Mouse (Mus musculus): Measurements from ENCODE around the gene L3mbtl3. TPM values are rescaled to one million over a fixed set of nuclear protein-coding genes. Genes with fewer than 3 reads are reported as not detected.

L3mbtl3 gene
- polyA plus RNA-seq, 1 experiment from 2014 or later = 12.2 TPM

DNA sequence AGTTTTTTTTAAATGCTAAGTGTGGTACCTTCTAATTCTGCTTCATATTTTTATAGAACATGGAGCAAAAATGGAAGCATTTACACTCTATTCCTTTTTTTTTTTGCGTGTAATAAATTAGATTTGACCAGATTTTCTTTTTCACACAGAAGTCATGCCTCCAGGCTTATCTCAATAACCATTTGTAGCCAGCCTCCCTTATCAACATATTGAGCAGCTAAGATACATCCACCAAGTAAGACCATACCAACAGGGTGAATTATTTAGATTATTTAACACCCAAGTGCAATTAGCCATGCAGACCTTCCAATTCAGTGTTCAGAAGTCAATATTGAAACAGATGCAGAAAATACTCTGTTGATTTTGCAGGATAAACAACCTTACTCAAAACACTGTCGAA, 10.8 kb downstream of the L3mbtl3 start:
- Histone ChIP-seq H3K4me1 (replicated peaks) (peaks cover 10% of the 10 kb centered on the region; the same call in 1 of the 2 replicates), H3K9me3 (replicated peaks) (no peaks in the 10 kb centered on the region), H3K36me3 (peaks cover 7% of the 10 kb centered on the region; the same call in 1 of the 2 replicates), H3K9ac (no peak overlapping the region), H3K4me2 (no peak overlapping the region), H3K27ac (ENCODE audit: poor library complexity, severe bottlenecking) (no peak overlapping the region), H3K4me3 (no peak overlapping the region), H3K27me3 (replicated peaks) (no peaks in the 10 kb centered on the region)
- 88% methylated on average over 2 of the region's 2 CpGs for WGBS
- ATAC-seq (ENCODE audit: insufficient number of reproducible peaks, low FRiP score) = no peak

DNA sequence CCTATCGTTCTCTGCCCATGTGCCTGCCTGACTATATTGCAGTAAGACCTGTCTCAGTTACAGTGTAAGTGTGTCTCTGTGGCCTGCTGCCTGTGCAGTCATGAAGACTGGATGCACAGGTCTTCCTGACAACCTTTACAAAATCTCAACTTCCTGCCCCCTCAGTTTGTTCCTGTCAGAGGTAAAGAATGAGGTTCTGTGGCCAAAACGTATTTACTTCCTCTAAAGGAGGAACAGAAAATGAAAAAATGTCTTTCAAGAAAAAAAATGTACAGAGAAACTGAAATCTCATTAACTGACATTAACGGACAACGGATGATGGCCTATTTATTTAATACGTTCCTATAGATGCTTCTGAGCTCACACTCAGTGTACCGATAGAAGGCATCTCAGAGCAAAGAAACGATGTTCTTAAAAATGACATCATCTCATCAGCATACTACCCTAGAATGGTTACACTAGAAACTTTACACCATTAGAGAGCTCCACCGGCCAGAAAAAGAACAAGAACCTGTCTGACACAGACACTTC, 11.4 kb downstream of the L3mbtl3 start:
- Histone ChIP-seq H3K4me3 (no peak overlapping the region), H3K9me3 (replicated peaks) (no peaks in the 10 kb centered on the region), H3K4me2 (no peak overlapping the region), H3K27ac (ENCODE audit: poor library complexity, severe bottlenecking) (no peak overlapping the region), H3K4me1 (replicated peaks) (peaks cover 10% of the 10 kb centered on the region; the same call in 1 of the 2 replicates), H3K9ac (no peak overlapping the region), H3K36me3 (peaks cover 7% of the 10 kb centered on the region; the same call in 1 of the 2 replicates), H3K27me3 (replicated peaks) (no peaks in the 10 kb centered on the region)
- WGBS = 72% methylated on average over 8 of the region's 8 CpGs
- ATAC-seq (ENCODE audit: insufficient number of reproducible peaks, low FRiP score) = no peak

GRCm38 (mm10) chr10:26363605-26364004, 12.2 kb downstream of the L3mbtl3 start:
- H3K4me2 ChIP-seq = no peak overlapping the region
- peaks cover 7% of the 10 kb centered on the region; the same call in 1 of the 2 replicates for H3K36me3 ChIP-seq
- H3K9me3 ChIP-seq (replicated peaks) = no peaks in the 10 kb centered on the region
- WGBS = 34% methylated on average over 3 of the region's 3 CpGs
- no peak overlapping the region for H3K9ac ChIP-seq
- no peak for ATAC-seq (ENCODE audit: insufficient number of reproducible peaks, low FRiP score)
- no peaks in the 10 kb centered on the region for H3K27me3 ChIP-seq (replicated peaks)
- no peak overlapping the region for H3K27ac ChIP-seq (ENCODE audit: poor library complexity, severe bottlenecking)
- no peak overlapping the region for H3K4me3 ChIP-seq
- H3K4me1 ChIP-seq (replicated peaks) = peaks cover 10% of the 10 kb centered on the region; the same call in 1 of the 2 replicates

GRCm38 (mm10) chr10:26358798-26359197, 17.0 kb downstream of the L3mbtl3 start:
- Histone ChIP-seq H3K4me1 (replicated peaks) (peaks cover 5% of the 10 kb centered on the region; the same call in 1 of the 2 replicates), H3K27ac (ENCODE audit: poor library complexity, severe bottlenecking) (no peak overlapping the region), H3K36me3 (peaks cover 10% of the 10 kb centered on the region), H3K4me3 (no peak overlapping the region), H3K9me3 (replicated peaks) (peaks cover 3% of the 10 kb centered on the region; the same call in 1 of the 2 replicates), H3K27me3 (replicated peaks) (no peaks in the 10 kb centered on the region), H3K9ac (no peak overlapping the region), H3K4me2 (no peak overlapping the region)
- WGBS = 62% methylated on average over 6 of the region's 6 CpGs
- no peak for ATAC-seq (ENCODE audit: insufficient number of reproducible peaks, low FRiP score)

DNA sequence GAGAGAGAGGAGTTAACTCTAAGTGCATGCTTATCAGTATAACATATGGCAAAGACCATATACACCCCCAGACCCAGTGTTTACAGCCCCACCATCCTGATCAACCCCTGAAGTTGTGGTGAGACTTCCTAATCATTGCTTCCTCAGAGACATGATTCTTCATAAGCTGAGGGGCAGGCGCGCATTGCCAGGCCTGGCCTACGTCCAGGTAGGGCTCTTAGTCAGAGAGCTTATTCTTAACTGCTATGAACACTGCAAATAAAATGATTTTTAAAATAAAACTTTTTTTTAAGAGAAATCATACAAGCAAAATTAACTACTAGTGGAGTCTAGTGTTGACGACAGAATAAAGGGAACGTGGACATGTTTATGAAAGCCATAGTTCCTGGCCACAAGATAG, 17.5 kb downstream of the L3mbtl3 start:
- WGBS = 89% methylated on average over 5 of the region's 5 CpGs
- no peak for ATAC-seq (ENCODE audit: insufficient number of reproducible peaks, low FRiP score)

DNA sequence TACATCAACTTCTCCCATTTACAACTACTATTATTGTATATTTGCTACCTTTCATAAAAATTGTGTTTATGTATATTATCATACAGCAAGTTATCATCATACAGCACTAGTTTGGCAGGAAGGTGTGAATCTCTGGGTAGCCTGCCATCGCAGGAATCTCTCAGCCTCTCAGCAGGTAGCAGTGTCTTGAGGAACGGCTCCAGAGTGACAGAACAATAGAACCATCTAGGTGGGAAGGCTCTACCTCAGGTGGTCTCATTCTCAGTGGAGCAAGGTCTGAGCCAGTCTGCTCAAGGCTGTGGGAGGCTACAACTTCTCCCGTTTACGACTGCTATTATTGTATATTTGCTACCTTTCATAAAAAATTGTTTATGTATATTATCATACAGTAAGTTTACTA, 22.0 kb downstream of the L3mbtl3 start:
- H3K9ac ChIP-seq = no peak overlapping the region
- peaks cover 22% of the 10 kb centered on the region for H3K36me3 ChIP-seq
- no peak for ATAC-seq (ENCODE audit: insufficient number of reproducible peaks, low FRiP score)
- H3K27ac ChIP-seq (ENCODE audit: poor library complexity, severe bottlenecking) = no peak overlapping the region
- WGBS = 75% methylated on average over 4 of the region's 4 CpGs
- H3K27me3 ChIP-seq (replicated peaks) = no peaks in the 10 kb centered on the region
- peaks cover 3% of the 10 kb centered on the region; the same call in 1 of the 2 replicates for H3K9me3 ChIP-seq (replicated peaks)
- H3K4me1 ChIP-seq (replicated peaks) = no peaks in the 10 kb centered on the region
- H3K4me3 ChIP-seq = no peak overlapping the region
- no peak overlapping the region for H3K4me2 ChIP-seq

More for the DNA sequence above, 17.5 kb downstream of the L3mbtl3 start:
- Histone ChIP-seq H3K36me3 (peaks cover 10% of the 10 kb centered on the region), H3K9me3 (replicated peaks) (peaks cover 3% of the 10 kb centered on the region; the same call in 1 of the 2 replicates), H3K4me1 (replicated peaks) (no peaks in the 10 kb centered on the region), H3K4me2 (no peak overlapping the region), H3K4me3 (no peak overlapping the region), H3K27ac (ENCODE audit: poor library complexity, severe bottlenecking) (no peak overlapping the region), H3K9ac (no peak overlapping the region), H3K27me3 (replicated peaks) (no peaks in the 10 kb centered on the region)

- Histone ChIP-seq H3K27me3 (replicated peaks) (no peaks in the 10 kb centered on the region), H3K9me3 (replicated peaks) (peaks cover 3% of the 10 kb centered on the region; the same call in 1 of the 2 replicates), H3K4me2 (no peak overlapping the region), H3K9ac (no peak overlapping the region), H3K4me1 (replicated peaks) (no peaks in the 10 kb centered on the region; the same call in 1 of the 2 replicates), H3K36me3 (peaks cover 22% of the 10 kb centered on the region), H3K4me3 (no peak overlapping the region), H3K27ac (ENCODE audit: poor library complexity, severe bottlenecking) (no peak overlapping the region)
- ATAC-seq (ENCODE audit: insufficient number of reproducible peaks, low FRiP score) = no peak
- 85% methylated on average over 7 of the region's 7 CpGs for WGBS
These were observed 24.5 kb downstream of the L3mbtl3 start for GRCm38 (mm10) chr10:26351129-26351738.

DNA sequence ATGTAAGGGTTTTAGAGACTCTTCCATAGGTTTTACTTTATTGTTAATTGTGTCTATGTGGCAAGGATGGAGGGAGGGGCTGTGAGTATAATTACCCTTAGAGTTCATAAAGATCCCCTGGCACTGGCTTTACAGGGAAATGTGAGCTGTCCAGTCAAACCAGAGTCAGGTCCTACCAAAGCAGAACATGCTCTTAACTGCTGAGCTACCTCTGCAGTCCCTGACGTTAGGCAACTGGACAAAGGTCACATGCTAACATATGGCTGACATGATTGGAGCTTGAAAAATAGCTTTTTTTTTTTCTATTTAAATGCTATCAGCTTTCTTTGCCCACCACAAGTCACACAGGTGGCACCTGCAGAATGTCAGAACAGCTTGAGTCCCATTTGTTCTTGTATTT, 25.6 kb downstream of the L3mbtl3 start:
- WGBS = 72% methylated on average over 1 of the region's 1 CpGs
- Histone ChIP-seq H3K4me3 (no peak overlapping the region), H3K36me3 (peaks cover 14% of the 10 kb centered on the region), H3K27ac (ENCODE audit: poor library complexity, severe bottlenecking) (no peak overlapping the region), H3K9ac (no peak overlapping the region), H3K4me2 (no peak overlapping the region), H3K4me1 (replicated peaks) (no peaks in the 10 kb centered on the region; the same call in 1 of the 2 replicates), H3K9me3 (replicated peaks) (no peaks in the 10 kb centered on the region), H3K27me3 (replicated peaks) (no peaks in the 10 kb centered on the region)
- no peak for ATAC-seq (ENCODE audit: insufficient number of reproducible peaks, low FRiP score)

DNA sequence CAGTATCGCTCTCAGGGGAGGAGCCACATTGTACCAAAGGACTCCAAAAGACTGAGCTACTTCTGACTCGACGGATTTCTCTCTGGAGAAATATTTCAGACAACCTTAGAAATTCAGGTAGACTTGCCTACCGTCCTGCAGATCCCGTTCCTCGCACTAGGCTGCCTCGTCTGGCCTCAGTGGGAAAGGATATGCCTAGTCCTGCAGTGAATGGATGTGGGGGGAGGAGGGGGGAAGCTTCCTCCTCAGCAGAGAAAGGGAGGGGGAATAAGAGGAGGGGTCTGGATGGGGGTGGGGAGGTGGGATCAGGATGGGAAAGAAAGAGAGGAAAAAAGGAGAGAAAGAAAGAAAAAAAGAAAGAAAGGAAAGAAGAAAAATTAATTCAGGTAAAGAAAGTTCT, 28.2 kb downstream of the L3mbtl3 start:
- no peaks in the 10 kb centered on the region for H3K27me3 ChIP-seq (replicated peaks)
- WGBS = 42% methylated on average over 7 of the region's 7 CpGs
- no peak overlapping the region for H3K27ac ChIP-seq (ENCODE audit: poor library complexity, severe bottlenecking)
- H3K9ac ChIP-seq = no peak overlapping the region
- H3K36me3 ChIP-seq = peaks cover 22% of the 10 kb centered on the region
- H3K4me3 ChIP-seq = no peak overlapping the region
- no peaks in the 10 kb centered on the region for H3K9me3 ChIP-seq (replicated peaks)
- ATAC-seq (ENCODE audit: insufficient number of reproducible peaks, low FRiP score) = no peak
- H3K4me1 ChIP-seq (replicated peaks) = no peaks in the 10 kb centered on the region; the same call in 1 of the 2 replicates
- no peak overlapping the region for H3K4me2 ChIP-seq

DNA sequence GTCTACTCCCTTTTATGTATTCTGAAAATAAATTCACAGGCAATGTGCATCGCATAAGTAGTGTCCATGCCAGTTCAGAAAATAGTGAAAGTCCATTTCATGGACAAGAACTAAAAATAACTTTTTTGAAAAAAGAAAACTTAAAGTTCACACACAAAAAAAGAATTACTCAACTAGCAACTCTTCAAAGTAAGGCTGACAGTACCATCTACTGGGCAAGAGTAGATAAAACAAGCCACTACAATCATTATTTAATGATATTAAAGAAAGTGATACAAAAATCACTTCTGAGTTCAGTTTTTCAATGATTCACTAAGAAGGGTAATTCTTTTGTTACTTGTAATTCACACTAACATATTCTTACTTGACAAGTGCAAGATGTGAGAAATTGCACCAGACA, 29.9 kb downstream of the L3mbtl3 start:
- Histone ChIP-seq H3K9me3 (replicated peaks) (no peaks in the 10 kb centered on the region), H3K27ac (ENCODE audit: poor library complexity, severe bottlenecking) (no peak overlapping the region), H3K4me3 (no peak overlapping the region), H3K4me2 (no peak overlapping the region), H3K9ac (no peak overlapping the region), H3K4me1 (replicated peaks) (no peaks in the 10 kb centered on the region; the same call in 1 of the 2 replicates), H3K36me3 (peaks cover 25% of the 10 kb centered on the region), H3K27me3 (replicated peaks) (no peaks in the 10 kb centered on the region)
- ATAC-seq (ENCODE audit: insufficient number of reproducible peaks, low FRiP score) = no peak
- WGBS = 93% methylated on average over 1 of the region's 1 CpGs

GRCm38 (mm10) chr10:26337896-26338503, 37.8 kb downstream of the L3mbtl3 start:
- Histone ChIP-seq H3K4me3 (no peak overlapping the region), H3K9me3 (replicated peaks) (no peaks in the 10 kb centered on the region), H3K9ac (no peak overlapping the region), H3K36me3 (peaks cover 59% of the 10 kb centered on the region), H3K27me3 (replicated peaks) (no peaks in the 10 kb centered on the region), H3K4me2 (no peak overlapping the region), H3K4me1 (replicated peaks) (no peaks in the 10 kb centered on the region), H3K27ac (ENCODE audit: poor library complexity, severe bottlenecking) (no peak overlapping the region)
- ATAC-seq (ENCODE audit: insufficient number of reproducible peaks, low FRiP score) = no peak
- 87% methylated on average over 23 of the region's 23 CpGs for WGBS

All from heart, embryonic 12.5 days (tissue).